Mouse (Mus musculus): ENCODE results near the gene Iqcm. TPM values are rescaled to one million over a fixed set of nuclear protein-coding genes. Genes with fewer than 3 reads are reported as not detected.

The Iqcm gene
- polyA plus RNA-seq, 1 experiment from 2014 or later, result not detected

DNA sequence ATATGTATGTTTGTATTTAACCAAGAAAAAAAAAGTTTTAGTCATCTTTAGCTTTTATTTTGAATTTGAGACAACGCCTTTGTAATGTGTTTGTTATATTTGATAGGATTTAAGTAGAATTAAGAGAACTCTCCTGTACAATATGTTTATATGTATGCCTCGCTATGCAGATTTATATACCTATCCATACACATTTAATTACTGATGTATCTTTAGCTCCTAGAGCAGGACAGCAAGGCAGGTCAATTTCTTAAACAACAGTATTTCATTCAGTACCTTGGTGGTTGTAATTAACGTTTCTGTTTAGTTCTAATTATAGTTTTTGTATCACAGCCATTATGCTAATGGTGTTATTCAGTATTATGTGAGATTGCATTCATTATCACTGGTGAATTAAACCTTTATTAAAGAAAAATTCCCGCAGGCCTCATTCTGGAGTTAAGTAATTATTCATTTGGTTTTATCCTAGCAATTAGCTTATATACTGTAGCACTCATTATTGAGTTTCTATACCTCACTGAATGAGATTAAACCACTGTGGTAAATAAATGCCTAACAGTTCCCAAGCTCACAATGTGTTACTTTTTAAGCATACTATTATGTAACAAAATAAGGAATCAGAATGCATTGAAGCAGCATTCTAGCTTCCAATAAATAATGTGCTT, 380.1 kb downstream of the Iqcm start:
- no peak overlapping the region for H3K4me2 ChIP-seq (ENCODE audit: low read depth, low read length)
- no peak for ATAC-seq

GRCm38 (mm10) chr8:75835245-75835644, 386.8 kb downstream of the Iqcm start:
- DNase-seq, result no peak
- H3K9me3 ChIP-seq (ENCODE audit: low read length), result no peaks in the 10 kb centered on the region
- no peaks in the 10 kb centered on the region for H3K27me3 ChIP-seq (ENCODE audit: insufficient read depth, low read length)
- TF ChIP-seq EP300 (IDR thresholded peaks at IDR 0.05; ENCODE audit: low read depth) (no peak), CTCF (IDR thresholded peaks at IDR 0.05; ENCODE audit: low read depth) (no peak)
- H3K4me2 ChIP-seq (ENCODE audit: low read depth, low read length), result no peak overlapping the region
- no peak overlapping the region for H3K27ac ChIP-seq (ENCODE audit: low read depth)
- H3K4me1 ChIP-seq (ENCODE audit: insufficient read depth), result no peaks in the 10 kb centered on the region
- H3K9ac ChIP-seq (replicated peaks), result no peak overlapping the region
- WGBS (ENCODE audit: insufficient replicate concordance), result 73% methylated on average over 2 of the region's 2 CpGs
- H3K36me3 ChIP-seq (replicated peaks; ENCODE audit: insufficient read depth, low read length), result no peaks in the 10 kb centered on the region
- no peak for ATAC-seq
- H3K4me3 ChIP-seq (ENCODE audit: low read depth, low read length), result no peak overlapping the region

More for the DNA sequence above, 380.1 kb downstream of the Iqcm start:
- Histone ChIP-seq H3K27me3 (ENCODE audit: insufficient read depth, low read length) (no peaks in the 10 kb centered on the region), H3K9ac (replicated peaks) (no peak overlapping the region), H3K9me3 (ENCODE audit: low read length) (no peaks in the 10 kb centered on the region), H3K4me3 (ENCODE audit: low read depth, low read length) (no peak overlapping the region), H3K4me1 (ENCODE audit: insufficient read depth) (no peaks in the 10 kb centered on the region), H3K27ac (ENCODE audit: low read depth) (no peak overlapping the region), H3K36me3 (replicated peaks; ENCODE audit: insufficient read depth, low read length) (no peaks in the 10 kb centered on the region)
- WGBS (ENCODE audit: insufficient replicate concordance), result 64% methylated on average over 4 of the region's 4 CpGs
- no peak for DNase-seq
- TF ChIP-seq CTCF (IDR thresholded peaks at IDR 0.05; ENCODE audit: low read depth) (no peak), EP300 (IDR thresholded peaks at IDR 0.05; ENCODE audit: low read depth) (no peak)

- no peak overlapping the region for H3K27ac ChIP-seq (ENCODE audit: low read depth)
- no peaks in the 10 kb centered on the region for H3K9me3 ChIP-seq (ENCODE audit: low read length)
- no peaks in the 10 kb centered on the region for H3K27me3 ChIP-seq (ENCODE audit: insufficient read depth, low read length)
- H3K9ac ChIP-seq (replicated peaks), result no peak overlapping the region
- H3K36me3 ChIP-seq (replicated peaks; ENCODE audit: insufficient read depth, low read length), result no peaks in the 10 kb centered on the region
- 71% methylated on average over 15 of the region's 15 CpGs for WGBS (ENCODE audit: insufficient replicate concordance)
- H3K4me3 ChIP-seq (ENCODE audit: low read depth, low read length), result no peak overlapping the region
- no peak for DNase-seq
- no peak for ATAC-seq
- H3K4me2 ChIP-seq (ENCODE audit: low read depth, low read length), result no peak overlapping the region
- H3K4me1 ChIP-seq (ENCODE audit: insufficient read depth), result no peaks in the 10 kb centered on the region
- TF ChIP-seq EP300 (IDR thresholded peaks at IDR 0.05; ENCODE audit: low read depth) (no peak), CTCF (IDR thresholded peaks at IDR 0.05; ENCODE audit: low read depth) (no peak)
Observed at GRCm38 (mm10) chr8:75917603-75918344, 469.3 kb downstream of the Iqcm start.

- 0 out of 2 replicates have a peak, but pooled peaks cover 2% of the 10 kb centered on the region for H3K9me3 ChIP-seq (ENCODE audit: low read length)
- WGBS (ENCODE audit: insufficient replicate concordance), result 67% methylated on average over 1 of the region's 1 CpGs
- H3K4me3 ChIP-seq (ENCODE audit: low read depth, low read length), result no peak overlapping the region
- H3K4me1 ChIP-seq (ENCODE audit: insufficient read depth), result no peaks in the 10 kb centered on the region
- no peak overlapping the region for H3K27ac ChIP-seq (ENCODE audit: low read depth)
- no peak overlapping the region for H3K9ac ChIP-seq (replicated peaks)
- no peak for ATAC-seq
- no peaks in the 10 kb centered on the region for H3K27me3 ChIP-seq (ENCODE audit: insufficient read depth, low read length)
- H3K36me3 ChIP-seq (replicated peaks; ENCODE audit: insufficient read depth, low read length), result no peaks in the 10 kb centered on the region
- no peak for DNase-seq
- TF ChIP-seq EP300 (IDR thresholded peaks at IDR 0.05; ENCODE audit: low read depth) (no peak), CTCF (IDR thresholded peaks at IDR 0.05; ENCODE audit: low read depth) (no peak)
- H3K4me2 ChIP-seq (ENCODE audit: low read depth, low read length), result no peak overlapping the region
Observed at GRCm38 (mm10) chr8:75949166-75949565, 500.7 kb downstream of the Iqcm start.

GRCm38 (mm10) chr8:75956016-75956415, 507.5 kb downstream of the Iqcm start:
- TF ChIP-seq EP300 (IDR thresholded peaks at IDR 0.05; ENCODE audit: low read depth) (no peak), CTCF (IDR thresholded peaks at IDR 0.05; ENCODE audit: low read depth) (no peak)
- ATAC-seq, result no peak

GRCm38 (mm10) chr8:76018501-76018900, 570.0 kb downstream of the Iqcm start:
- H3K4me1 ChIP-seq (ENCODE audit: insufficient read depth), result no peaks in the 10 kb centered on the region

More at GRCm38 (mm10) chr8:75956016-75956415, 507.5 kb downstream of the Iqcm start:
- Histone ChIP-seq H3K27me3 (ENCODE audit: insufficient read depth, low read length) (no peaks in the 10 kb centered on the region), H3K4me2 (ENCODE audit: low read depth, low read length) (no peak overlapping the region), H3K27ac (ENCODE audit: low read depth) (no peak overlapping the region), H3K9me3 (ENCODE audit: low read length) (no peaks in the 10 kb centered on the region), H3K4me3 (ENCODE audit: low read depth, low read length) (no peak overlapping the region), H3K4me1 (ENCODE audit: insufficient read depth) (no peaks in the 10 kb centered on the region), H3K9ac (replicated peaks) (no peak overlapping the region), H3K36me3 (replicated peaks; ENCODE audit: insufficient read depth, low read length) (no peaks in the 10 kb centered on the region)
- DNase-seq, result no peak
- WGBS (ENCODE audit: insufficient replicate concordance), result 76% methylated on average over 2 of the region's 2 CpGs

More at GRCm38 (mm10) chr8:76018501-76018900, 570.0 kb downstream of the Iqcm start:
- DNase-seq, result no peak
- TF ChIP-seq CTCF (IDR thresholded peaks at IDR 0.05; ENCODE audit: low read depth) (no peak), EP300 (IDR thresholded peaks at IDR 0.05; ENCODE audit: low read depth) (no peak)
- H3K9ac ChIP-seq (replicated peaks), result no peak overlapping the region
- no peaks in the 10 kb centered on the region for H3K9me3 ChIP-seq (ENCODE audit: low read length)
- H3K4me2 ChIP-seq (ENCODE audit: low read depth, low read length), result no peak overlapping the region
- no peaks in the 10 kb centered on the region for H3K36me3 ChIP-seq (replicated peaks; ENCODE audit: insufficient read depth, low read length)
- H3K27me3 ChIP-seq (ENCODE audit: insufficient read depth, low read length), result no peaks in the 10 kb centered on the region
- no peak overlapping the region for H3K4me3 ChIP-seq (ENCODE audit: low read depth, low read length)
- 74% methylated on average over 4 of the region's 4 CpGs for WGBS (ENCODE audit: insufficient replicate concordance)
- ATAC-seq, result no peak
- no peak overlapping the region for H3K27ac ChIP-seq (ENCODE audit: low read depth)

Other genes with a start within 250 kb of the Iqcm start
- gene Rasd2, start 234.8 kb upstream of the Iqcm start, polyA plus RNA-seq (2015; fragmentation: Nextera tagmentation; extraction: Ambion mirVana), result 0.09 TPM in 2 replicates
- gene Gm10358, start 42.1 kb upstream of the Iqcm start, polyA plus RNA-seq (2015; fragmentation: Nextera tagmentation; extraction: Ambion mirVana), result 0.11 and 0.15 TPM in 2 replicates

Measured in liver, postnatal 0 days (tissue).